Mouse (Mus musculus) granulocyte monocyte progenitor cell, adult 5-6 weeks (primary cell): Measurements from ENCODE around the gene Creb3l2. TPM values are rescaled to one million over a fixed set of nuclear protein-coding genes. Genes with fewer than 3 reads are reported as not detected.

Experiments used
- ATAC-seq: replicated peaks from 2 replicates; pipeline ENCODE4 v1.8.0; 2016; ENCODE audit warnings: mild to moderate bottlenecking, moderate TSS enrichment, inconsistent platforms; ENCODE audit not compliant: poor library complexity, severe bottlenecking
- total RNA-seq, 2 experiments: library from RNA; stranded (forward) in 1 of 2; stranded (reverse) in 1 of 2; fragments of 200-712, 200-1000 nt in 1 of 2; fragments of >200 nt in 1 of 2; fragmentation: Nextera tagmentation in 1 of 2; gene quantifications; 2 replicates each; pipeline ENCODE4 v1.2.3; 2014 to 2017

The Creb3l2 gene
- total RNA-seq, 2 experiments from 2014 or later, result 3.9 to 12.1 TPM

GRCm38 (mm10) chr6:37415505-37415904 lies 26.4 kb downstream of the Creb3l2 start:
- ATAC-seq, result no peak

- ATAC-seq, result no peak
These were observed 26.9 kb downstream of the Creb3l2 start for GRCm38 (mm10) chr6:37415034-37415433.

GRCm38 (mm10) chr6:37414576-37414975 lies 27.4 kb downstream of the Creb3l2 start:
- ATAC-seq, result no peak

- ATAC-seq, result no peak
These were observed 30.2 kb downstream of the Creb3l2 start for GRCm38 (mm10) chr6:37411696-37412095.

GRCm38 (mm10) chr6:37409829-37410228 lies 32.1 kb downstream of the Creb3l2 start:
- ATAC-seq, result no peak

GRCm38 (mm10) chr6:37407876-37408275 lies 34.1 kb downstream of the Creb3l2 start:
- no peak for ATAC-seq

- ATAC-seq, result no peak
These were observed 35.0 kb downstream of the Creb3l2 start for GRCm38 (mm10) chr6:37406903-37407302.

GRCm38 (mm10) chr6:37406018-37406417 lies 35.9 kb downstream of the Creb3l2 start:
- no peak for ATAC-seq

- no peak for ATAC-seq
These were observed 37.6 kb downstream of the Creb3l2 start for GRCm38 (mm10) chr6:37404325-37404724.

- ATAC-seq, result no peak
These were observed 40.0 kb downstream of the Creb3l2 start for GRCm38 (mm10) chr6:37401928-37402327.

GRCm38 (mm10) chr6:37400866-37401525 lies 41.0 kb downstream of the Creb3l2 start:
- ATAC-seq, result no peak

- no peak for ATAC-seq
These were observed 41.8 kb downstream of the Creb3l2 start for GRCm38 (mm10) chr6:37400167-37400566.

GRCm38 (mm10) chr6:37398943-37399342 lies 43.0 kb downstream of the Creb3l2 start:
- no peak for ATAC-seq

- no peak for ATAC-seq
These were observed 44.0 kb downstream of the Creb3l2 start for GRCm38 (mm10) chr6:37397973-37398372.

- ATAC-seq, result no peak
These were observed 44.7 kb downstream of the Creb3l2 start for GRCm38 (mm10) chr6:37397254-37397653.

GRCm38 (mm10) chr6:37396127-37396526 lies 45.8 kb downstream of the Creb3l2 start:
- ATAC-seq, result peak; percentile 56; the same call in 1 of the 2 replicates

- no peak for ATAC-seq
These were observed 48.7 kb downstream of the Creb3l2 start for GRCm38 (mm10) chr6:37393263-37393662.

- no peak for ATAC-seq
These were observed 49.7 kb downstream of the Creb3l2 start for GRCm38 (mm10) chr6:37392262-37392661.

- no peak for ATAC-seq
These were observed 50.6 kb downstream of the Creb3l2 start for GRCm38 (mm10) chr6:37391313-37391712.

GRCm38 (mm10) chr6:37388960-37389359 lies 53.0 kb downstream of the Creb3l2 start:
- no peak for ATAC-seq

GRCm38 (mm10) chr6:37388501-37388900 lies 53.4 kb downstream of the Creb3l2 start:
- ATAC-seq, result no peak

GRCm38 (mm10) chr6:37387281-37387680 lies 54.7 kb downstream of the Creb3l2 start:
- no peak for ATAC-seq
